Mouse (Mus musculus) embryonic facial prominence, embryonic 10.5 days (tissue): ENCODE results near the gene Ptpre. TPM values are rescaled to one million over a fixed set of nuclear protein-coding genes. Genes with fewer than 3 reads are reported as not detected.
"Not testable (repeated sequence)": the region's sequence is repeated elsewhere in the genome, so short reads cannot be mapped to it uniquely, and the experiment has no call there.

Experiments
- DNase-seq: peaks from one replicate; pipeline ENCODE4 v3.0.0-alpha.2; 2017; ENCODE audit warnings: low spot score
- H3K27ac ChIP-seq: fragments of 300-500 bp; sonication (generic); replicated peaks from 2 replicates; pipeline ENCODE4 v1.5.1; 2016; ENCODE audit warnings: mild to moderate bottlenecking
- H3K27me3 ChIP-seq: fragments of 300-500 bp; sonication (generic); replicated peaks from 2 replicates; pipeline ENCODE4 v1.6.1; 2016; ENCODE audit warnings: low read depth, mild to moderate bottlenecking; ENCODE audit not compliant: poor library complexity, severe bottlenecking
- H3K36me3 ChIP-seq: fragments of 300-500 bp; sonication (generic); replicated peaks from 2 replicates; pipeline ENCODE4 v1.6.1; 2016; ENCODE audit warnings: mild to moderate bottlenecking, moderate library complexity
- H3K4me1 ChIP-seq: fragments of 300-500 bp; sonication (generic); 2 replicates; pipeline ENCODE4 v1.6.1; 2016
- H3K4me3 ChIP-seq: fragments of 300-500 bp; sonication (generic); 2 replicates; pipeline ENCODE4 v1.5.1; 2016; ENCODE audit warnings: mild to moderate bottlenecking, moderate library complexity
- H3K9me3 ChIP-seq: fragments of 300-500 bp; sonication (generic); 2 replicates; pipeline ENCODE4 v1.6.1; 2016; ENCODE audit warnings: mild to moderate bottlenecking
- WGBS: fragments of 180-500 bp; shearing (Covaris S2); methylation state at CpG from one replicate; pipeline ENCODE4 v1.1.7; 2016; 5-methylcytosine and 5-hydroxymethylcytosine counted together
- polyA plus RNA-seq: library from polyadenylated mRNA; unstranded; fragments of >200 nt; fragmentation: Nextera tagmentation; extraction: Ambion mirVana; gene quantifications from 2 replicates; pipeline ENCODE4 v1.2.1, GENCODE M21; 2016

The Ptpre gene
- polyA plus RNA-seq, 1 experiment from 2014 or later = 1.0 TPM

DNA sequence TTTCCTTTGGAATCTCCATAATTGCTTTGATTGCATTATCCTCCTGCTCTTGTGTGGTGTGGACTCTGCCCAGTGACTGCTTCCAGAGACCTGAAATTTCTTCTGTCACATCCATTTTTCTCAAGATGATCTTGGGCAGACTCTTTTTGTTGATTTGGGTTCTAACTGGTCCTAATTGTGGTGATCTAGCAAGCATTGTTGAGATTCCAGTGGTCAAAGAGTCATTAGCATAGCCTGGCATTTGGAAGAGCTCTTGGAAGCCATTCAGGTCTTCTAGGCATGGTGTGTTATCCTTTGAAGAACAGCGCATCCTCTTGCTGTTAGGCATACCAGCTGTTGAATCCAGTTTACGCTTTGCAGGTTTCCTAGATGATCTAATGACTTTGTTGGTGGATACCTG lies 161.1 kb downstream of the Ptpre start:
- H3K36me3 ChIP-seq = peaks cover 100% of the 10 kb centered on the region
- H3K4me1 ChIP-seq = no peaks in the 10 kb centered on the region
- no peak overlapping the region for H3K27ac ChIP-seq
- DNase-seq = no peak
- WGBS = 95% methylated on average over 2 of the region's 2 CpGs
- no peak overlapping the region for H3K4me3 ChIP-seq
- H3K27me3 ChIP-seq = no peaks in the 10 kb centered on the region
- no peaks in the 10 kb centered on the region for H3K9me3 ChIP-seq

DNA sequence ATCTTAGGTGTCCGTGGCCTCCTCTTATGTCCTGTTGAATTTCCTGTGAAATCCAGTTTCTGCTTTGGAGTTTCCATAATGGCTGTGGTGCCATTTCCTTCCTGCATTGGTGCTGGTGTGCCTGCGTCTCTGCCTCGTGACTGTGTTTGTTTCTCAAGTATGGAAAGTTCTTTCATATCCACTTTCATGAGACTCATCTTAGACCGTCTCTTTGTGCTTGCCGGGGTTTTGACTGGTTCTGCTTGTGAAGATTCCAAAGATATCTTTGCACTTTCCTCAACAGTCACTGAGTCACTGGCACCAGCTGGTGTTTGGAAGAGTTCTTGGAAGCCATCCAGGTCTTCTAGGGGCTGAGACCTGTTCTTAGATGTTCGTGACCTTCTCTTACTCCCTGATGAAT lies 162.1 kb downstream of the Ptpre start:
- not testable (repeated sequence) for DNase-seq, H3K9me3 ChIP-seq, H3K4me3 ChIP-seq, H3K27ac ChIP-seq, H3K27me3 ChIP-seq, H3K4me1 ChIP-seq
- peaks cover 100% of the 10 kb centered on the region for H3K36me3 ChIP-seq
- WGBS = 94% methylated on average over 6 of the region's 6 CpGs

DNA sequence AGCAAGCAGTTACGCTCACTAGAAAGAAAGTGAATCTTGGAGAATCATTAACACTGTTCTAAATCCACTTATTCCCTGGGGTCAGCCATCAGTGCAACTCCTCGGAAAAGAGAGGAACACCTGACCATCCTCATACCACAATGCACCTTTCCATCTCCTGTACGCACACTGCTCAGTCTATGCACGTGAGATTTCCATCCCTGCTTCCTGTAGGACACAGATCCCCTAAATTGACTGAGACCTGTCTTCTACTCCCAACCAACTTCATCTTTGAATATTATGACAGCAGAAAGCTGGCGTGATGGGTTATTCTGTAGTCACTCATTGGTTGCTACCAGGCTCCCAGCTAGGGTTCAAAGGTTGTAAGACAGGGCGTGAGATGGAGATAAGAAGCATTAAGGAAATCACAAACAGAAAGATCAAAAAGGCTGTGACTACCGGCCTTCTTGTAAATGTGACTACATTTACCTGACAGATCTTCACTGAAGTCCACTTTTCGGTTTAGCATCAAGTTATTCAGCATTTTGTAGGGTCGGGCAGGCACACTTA lies 166.4 kb downstream of the Ptpre start:
- WGBS = 93% methylated on average over 9 of the region's 9 CpGs
- H3K27me3 ChIP-seq = no peaks in the 10 kb centered on the region
- H3K36me3 ChIP-seq = peaks cover 100% of the 10 kb centered on the region
- no peak overlapping the region for H3K27ac ChIP-seq
- no peak overlapping the region for H3K4me3 ChIP-seq
- no peaks in the 10 kb centered on the region for H3K4me1 ChIP-seq
- no peak for DNase-seq
- H3K9me3 ChIP-seq = no peaks in the 10 kb centered on the region

DNA sequence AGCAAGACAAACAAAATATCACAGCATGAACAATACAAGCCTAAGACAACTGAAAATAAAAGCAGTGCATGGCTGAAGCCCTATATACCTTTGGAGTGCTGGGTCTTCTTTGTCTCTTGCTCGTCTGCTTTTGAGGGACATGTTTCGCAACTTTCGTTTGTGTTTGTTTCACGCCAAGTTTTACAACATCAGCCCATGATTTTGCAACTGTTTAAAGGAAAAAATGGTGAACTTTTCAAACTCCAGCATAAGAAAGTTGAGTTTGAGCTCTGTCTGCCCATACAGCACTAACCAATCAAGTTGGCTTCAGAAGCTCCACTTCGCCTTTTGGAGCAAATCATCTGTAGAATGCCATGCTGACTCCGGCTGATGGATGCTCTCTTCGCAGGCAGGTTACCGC lies 167.0 kb downstream of the Ptpre start:
- DNase-seq = no peak
- Histone ChIP-seq H3K36me3 (peaks cover 100% of the 10 kb centered on the region), H3K27ac (no peak overlapping the region), H3K4me1 (no peaks in the 10 kb centered on the region), H3K4me3 (no peak overlapping the region), H3K9me3 (no peaks in the 10 kb centered on the region), H3K27me3 (no peaks in the 10 kb centered on the region)
- 93% methylated on average over 8 of the region's 8 CpGs for WGBS

DNA sequence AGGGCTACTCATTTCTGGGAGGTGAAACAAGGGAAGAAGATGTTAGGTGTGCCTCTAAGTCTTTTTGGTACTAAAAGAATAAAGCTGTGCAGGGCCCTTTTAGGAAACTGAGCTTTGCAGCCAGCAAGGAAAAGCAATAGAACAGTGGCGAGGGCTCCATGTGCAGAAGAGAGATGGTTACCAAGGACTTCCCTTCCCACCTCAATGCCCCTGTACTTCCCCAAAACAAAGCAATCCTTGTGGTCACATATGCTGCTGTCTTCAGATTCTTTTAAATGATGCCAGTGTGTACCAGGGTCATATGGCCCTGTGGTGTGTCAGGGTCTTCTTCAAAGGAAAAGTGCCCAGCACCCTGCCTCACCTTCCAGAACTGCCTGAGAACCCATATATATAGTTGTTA lies 167.8 kb downstream of the Ptpre start:
- H3K4me1 ChIP-seq = no peaks in the 10 kb centered on the region
- H3K9me3 ChIP-seq = no peaks in the 10 kb centered on the region
- WGBS = 93% methylated on average over 1 of the region's 1 CpGs
- H3K4me3 ChIP-seq = no peak overlapping the region
- DNase-seq = no peak
- no peaks in the 10 kb centered on the region for H3K27me3 ChIP-seq
- H3K36me3 ChIP-seq = peaks cover 100% of the 10 kb centered on the region
- H3K27ac ChIP-seq = no peak overlapping the region

DNA sequence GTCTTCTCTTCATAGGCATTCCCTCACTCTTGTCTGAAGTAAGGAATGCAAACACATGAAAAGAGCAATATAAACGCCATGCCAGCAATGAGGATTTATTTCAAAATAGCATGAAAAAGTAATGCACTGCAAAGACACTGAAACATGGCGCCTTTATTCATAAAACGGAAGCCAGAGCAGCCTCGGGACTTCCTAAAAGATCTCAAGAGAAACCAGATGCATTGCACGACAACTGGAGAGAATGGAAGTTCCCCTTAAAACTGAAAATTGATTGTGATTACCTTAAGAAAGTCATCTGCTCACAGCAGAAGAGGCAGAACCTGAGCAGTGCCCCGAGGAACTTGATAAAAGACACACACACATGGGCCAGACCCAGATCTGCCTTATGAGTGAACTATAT lies 168.5 kb downstream of the Ptpre start:
- Histone ChIP-seq H3K27me3 (no peaks in the 10 kb centered on the region), H3K4me3 (no peak overlapping the region), H3K36me3 (peaks cover 100% of the 10 kb centered on the region), H3K4me1 (no peaks in the 10 kb centered on the region), H3K27ac (no peak overlapping the region), H3K9me3 (no peaks in the 10 kb centered on the region)
- DNase-seq = no peak
- WGBS = 95% methylated on average over 6 of the region's 6 CpGs

DNA sequence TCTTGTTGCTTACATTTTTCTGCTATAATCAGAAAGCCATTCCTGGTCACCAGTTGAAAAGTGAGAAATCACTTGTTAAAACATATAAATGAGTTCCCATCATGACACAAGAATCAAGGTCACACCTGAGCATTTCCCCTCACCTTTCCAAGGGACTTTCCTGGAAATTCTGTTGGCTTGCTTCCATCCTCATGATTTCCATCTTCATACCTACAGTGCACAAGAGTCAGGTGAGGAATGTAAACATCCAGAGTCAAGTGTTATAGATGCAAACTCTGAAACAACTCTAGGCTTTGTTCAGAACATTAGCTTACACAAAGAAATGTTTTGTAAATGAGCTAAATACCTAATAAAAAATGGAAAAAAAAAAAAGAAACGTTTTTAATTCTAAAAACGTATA lies 173.4 kb downstream of the Ptpre start:
- 76% methylated on average over 2 of the region's 2 CpGs for WGBS
- H3K4me3 ChIP-seq = no peak overlapping the region
- H3K36me3 ChIP-seq = peaks cover 74% of the 10 kb centered on the region
- H3K9me3 ChIP-seq = no peaks in the 10 kb centered on the region
- no peaks in the 10 kb centered on the region for H3K27me3 ChIP-seq
- H3K27ac ChIP-seq = no peak overlapping the region
- peaks cover 27% of the 10 kb centered on the region for H3K4me1 ChIP-seq
- DNase-seq = no peak

DNA sequence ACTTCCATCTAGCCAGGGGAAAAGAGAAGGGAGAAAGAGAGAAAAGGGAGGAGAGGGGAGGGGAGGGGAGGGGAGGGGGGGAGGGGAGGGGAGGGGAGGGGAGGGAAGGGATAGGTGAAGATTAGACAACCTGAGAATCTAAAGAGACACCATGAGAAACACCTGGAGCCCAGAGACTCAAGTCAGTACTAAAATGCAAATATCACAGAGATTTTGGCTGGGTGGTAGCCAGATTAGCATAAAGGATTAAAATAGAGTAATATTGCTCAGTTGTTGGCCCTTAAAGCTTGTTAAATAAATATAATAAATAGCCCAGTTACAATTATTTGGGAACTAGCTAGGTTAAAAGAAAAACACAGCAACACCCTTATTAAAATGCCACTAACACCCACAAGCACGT lies 175.3 kb downstream of the Ptpre start:
- H3K27me3 ChIP-seq = no peaks in the 10 kb centered on the region
- 97% methylated on average over 1 of the region's 1 CpGs for WGBS
- H3K4me1 ChIP-seq = peaks cover 32% of the 10 kb centered on the region
- H3K36me3 ChIP-seq = peaks cover 55% of the 10 kb centered on the region
- DNase-seq = no peak
- peak overlapping the region; percentile 97 for H3K4me3 ChIP-seq
- H3K27ac ChIP-seq = no peak overlapping the region
- H3K9me3 ChIP-seq = no peaks in the 10 kb centered on the region

DNA sequence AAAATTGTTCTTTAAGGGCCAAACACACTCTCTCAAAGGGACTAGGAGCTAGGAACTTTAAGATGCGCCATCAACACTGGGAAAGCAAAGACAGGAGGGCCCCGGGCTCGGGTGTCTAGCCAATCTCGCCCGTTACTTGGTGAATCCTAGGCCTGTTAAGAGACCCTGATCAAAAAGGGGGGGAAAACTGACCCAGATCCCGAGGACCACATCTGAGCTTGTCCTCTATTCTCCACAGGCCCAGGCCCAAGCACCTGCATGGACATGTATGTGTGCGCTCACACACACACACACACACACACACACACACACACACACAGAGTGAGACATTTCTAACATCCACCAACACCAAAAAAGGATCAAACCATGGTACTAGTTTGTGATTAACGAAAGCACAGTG lies 176.0 kb downstream of the Ptpre start:
- peaks cover 32% of the 10 kb centered on the region for H3K4me1 ChIP-seq
- no peak for DNase-seq
- WGBS = 84% methylated on average over 8 of the region's 8 CpGs

DNA sequence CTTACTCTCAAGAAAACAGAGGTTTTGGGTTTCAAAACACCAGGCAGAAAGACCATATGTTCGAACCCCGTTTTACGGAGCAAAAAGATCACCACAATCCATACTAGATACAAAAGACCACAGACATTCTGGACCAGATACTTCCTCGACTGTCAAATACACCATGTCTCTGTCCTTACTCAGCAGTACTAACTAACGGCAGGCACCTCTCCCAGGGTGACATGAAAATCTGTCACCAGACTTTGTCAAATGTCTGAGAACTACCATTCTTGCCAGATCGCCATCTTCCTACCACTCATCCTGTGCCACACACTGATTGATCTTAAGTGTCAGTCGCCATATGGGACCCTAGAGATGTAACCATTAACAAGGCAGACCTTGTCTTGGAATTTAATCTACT lies 177.9 kb downstream of the Ptpre start:
- H3K4me3 ChIP-seq = peak overlapping the region; percentile 97
- no peaks in the 10 kb centered on the region for H3K27me3 ChIP-seq
- H3K9me3 ChIP-seq = no peaks in the 10 kb centered on the region
- peak overlapping the region; percentile 99 for H3K27ac ChIP-seq
- DNase-seq = no peak
- H3K36me3 ChIP-seq = peaks cover 29% of the 10 kb centered on the region
- WGBS = 2% methylated on average over 7 of the region's 7 CpGs
- H3K4me1 ChIP-seq = peaks cover 32% of the 10 kb centered on the region

More for the DNA sequence above, 176.0 kb downstream of the Ptpre start:
- Histone ChIP-seq H3K27ac (no peak overlapping the region), H3K4me3 (peak overlapping the region; percentile 97), H3K27me3 (no peaks in the 10 kb centered on the region), H3K9me3 (no peaks in the 10 kb centered on the region), H3K36me3 (peaks cover 48% of the 10 kb centered on the region)

DNA sequence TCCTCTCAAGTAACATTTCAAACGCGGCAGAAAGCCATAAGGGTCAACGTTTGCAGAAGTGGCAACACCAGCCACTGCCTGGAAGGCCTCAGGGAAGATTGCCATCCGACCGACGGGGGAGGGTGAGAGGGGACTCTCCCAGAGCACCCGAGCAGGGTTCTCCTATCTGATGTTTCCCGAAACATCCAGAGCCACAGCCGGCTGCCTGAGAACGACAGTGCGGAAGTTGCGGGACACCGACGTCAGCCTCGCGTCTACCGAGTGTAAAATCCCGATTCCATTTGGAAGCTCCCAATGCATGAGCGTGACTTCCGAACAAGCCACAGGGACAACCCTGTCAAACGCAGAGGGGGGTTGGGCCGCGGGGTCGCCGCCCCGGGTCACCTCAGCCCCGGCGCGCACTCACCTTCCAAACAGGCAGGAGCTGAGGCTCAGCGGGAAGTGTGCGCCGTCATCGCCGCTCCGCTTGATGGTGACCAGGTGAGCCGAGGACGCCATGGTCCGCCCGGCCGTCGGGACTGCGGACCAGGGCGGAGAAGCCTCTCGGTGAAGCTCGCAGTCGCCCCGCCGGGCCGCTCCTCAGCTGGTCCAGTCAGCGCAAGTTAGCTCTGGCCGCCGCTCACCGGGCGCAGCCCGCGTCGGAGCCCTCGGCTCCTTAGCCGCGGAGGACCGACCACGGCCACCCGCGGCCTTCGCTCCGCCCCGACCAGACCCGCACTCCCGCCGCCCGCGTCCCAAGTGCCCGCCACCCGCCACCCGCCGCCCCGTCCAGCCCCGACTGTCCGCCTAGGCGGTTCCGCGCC lies 178.6 kb downstream of the Ptpre start, which contains the start of gene Mki67:
Gene Mki67, minus strand, starts transcription at position 720 of the 803 bp plus-strand sequence.
- Histone ChIP-seq H3K9me3 (no peaks in the 10 kb centered on the region), H3K4me1 (peaks cover 32% of the 10 kb centered on the region), H3K4me3 (peak within 1 kb of the TSS; percentile 97), H3K27me3 (no peaks in the 10 kb centered on the region), H3K36me3 (peaks cover 22% of the 10 kb centered on the region), H3K27ac (peak within 1 kb of the TSS; percentile 99)
- no peak for DNase-seq
- WGBS = under 1% methylated on average over 82 of the region's 82 CpGs

DNA sequence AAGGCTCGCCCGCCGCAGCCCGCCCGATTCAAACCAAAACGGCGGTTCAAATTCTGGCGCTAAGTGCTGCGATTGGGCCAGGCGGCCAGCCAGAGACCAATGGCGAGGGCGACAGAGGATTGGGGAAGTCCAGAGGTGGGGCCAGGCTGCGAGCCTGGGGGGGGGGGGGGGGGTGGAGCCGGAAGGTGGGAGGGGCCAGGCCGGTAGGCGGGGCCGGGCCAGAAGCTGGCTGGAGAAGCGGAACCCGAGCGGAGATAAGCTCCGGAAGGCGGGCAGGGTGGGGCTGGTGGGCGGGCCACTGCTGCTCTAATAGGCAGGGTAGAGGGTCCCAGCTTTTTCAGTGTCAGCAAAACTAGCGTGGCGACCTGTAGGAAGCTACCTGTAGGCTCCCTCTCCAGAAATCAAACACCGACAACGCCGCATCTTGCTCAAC lies 179.2 kb downstream of the Ptpre start:
- WGBS = under 1% methylated on average over 28 of the region's 28 CpGs
- H3K27ac ChIP-seq = peak overlapping the region; percentile 99
- H3K4me3 ChIP-seq = peak overlapping the region; percentile 97
- H3K9me3 ChIP-seq = no peaks in the 10 kb centered on the region
- no peaks in the 10 kb centered on the region for H3K27me3 ChIP-seq
- H3K36me3 ChIP-seq = peaks cover 20% of the 10 kb centered on the region
- H3K4me1 ChIP-seq = peaks cover 32% of the 10 kb centered on the region
- peak; percentile 98 for DNase-seq

DNA sequence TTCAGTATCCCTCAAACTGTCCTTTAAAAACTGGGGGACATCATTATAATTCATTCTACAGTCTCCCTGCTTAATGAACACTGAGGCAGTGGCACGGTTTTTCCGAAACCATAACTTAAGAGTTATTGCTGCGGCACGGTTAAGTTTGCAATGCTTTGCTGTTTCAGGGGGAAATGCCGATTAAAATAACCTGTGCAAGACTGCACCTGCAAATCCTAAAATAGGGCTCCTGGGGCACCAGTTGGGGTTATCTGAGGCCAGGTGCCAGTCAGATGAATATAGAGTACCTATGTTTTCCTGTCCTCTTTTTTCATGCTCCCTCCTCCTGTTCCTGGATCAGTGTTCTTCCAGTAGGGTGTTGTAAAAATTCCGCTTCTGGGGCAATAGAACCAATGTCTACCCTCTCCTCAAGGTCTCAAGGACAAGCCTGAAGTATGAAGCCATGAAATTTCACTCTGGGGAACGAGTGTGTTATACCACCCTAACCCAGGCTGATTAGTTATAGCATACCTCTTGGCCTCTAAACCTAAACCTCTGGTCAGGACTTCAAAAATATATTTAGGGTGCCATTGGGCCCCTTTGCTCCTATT lies 179.8 kb downstream of the Ptpre start:
- Histone ChIP-seq H3K27me3 (no peaks in the 10 kb centered on the region), H3K9me3 (no peaks in the 10 kb centered on the region), H3K4me3 (peak overlapping the region; percentile 97), H3K36me3 (peaks cover 17% of the 10 kb centered on the region), H3K4me1 (peaks cover 32% of the 10 kb centered on the region), H3K27ac (peak overlapping the region; percentile 99)
- DNase-seq = no peak
- 72% methylated on average over 7 of the region's 7 CpGs for WGBS
